Mouse (Mus musculus) left cerebral cortex, adult 18-20 months (tissue): ENCODE results near the gene Gm45711. TPM values are rescaled to one million over a fixed set of nuclear protein-coding genes. Genes with fewer than 3 reads are reported as not detected.

Experiments used
- DNase-seq, 2 experiments: peaks; one replicate each; pipeline ENCODE4 v3.0.0; 2021 to 2022; ENCODE audit warnings: low spot score in 2 of 2, mixed read lengths in 1 of 2
- total RNA-seq, 2 experiments: library from RNA; stranded (reverse); gene quantifications; 2 replicates each; pipeline ENCODE4 v1.2.3; 2021

Gm45711 gene
- total RNA-seq, 2 experiments from 2014 or later, result not detected

DNA sequence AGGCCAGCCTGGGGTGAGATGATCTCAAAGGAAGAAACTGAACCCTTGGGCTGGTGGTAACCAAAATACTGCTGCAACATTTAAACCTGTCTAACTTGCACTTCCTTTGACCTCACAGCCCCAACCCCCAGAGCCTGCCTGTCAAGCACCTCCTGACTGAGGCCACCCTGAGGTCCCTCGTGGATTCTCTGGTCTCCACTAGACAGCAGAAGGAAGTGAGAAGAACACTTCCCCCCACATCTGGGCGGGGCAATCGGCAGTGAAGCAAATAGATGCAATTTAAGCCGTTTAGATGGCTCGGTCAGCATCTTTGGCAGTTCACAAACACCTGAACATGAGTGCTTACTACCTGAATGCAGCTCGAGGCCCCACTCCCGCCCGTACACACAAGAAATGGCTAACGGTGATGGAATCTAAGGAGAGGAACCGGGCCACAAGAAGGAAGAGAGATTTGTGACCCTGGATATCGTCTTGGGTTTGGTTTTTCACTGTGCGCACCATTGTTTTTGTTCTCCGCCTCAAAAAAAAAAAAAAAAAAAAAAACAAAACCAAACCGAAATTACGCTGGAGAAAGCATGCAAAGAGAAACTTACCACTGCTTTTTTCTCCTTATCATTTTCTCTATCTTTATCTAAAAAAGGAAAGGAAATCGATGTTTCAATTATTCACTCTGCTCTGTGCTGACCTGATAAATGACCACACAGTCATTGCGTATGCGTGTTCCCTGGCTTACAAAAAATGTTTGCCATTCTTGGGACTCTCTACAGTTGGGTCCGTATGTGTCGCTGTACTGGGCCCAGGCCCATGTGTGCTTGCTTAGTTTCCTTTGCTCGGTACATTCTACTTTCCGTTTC lies 62.6 kb downstream of the Gm45711 start:
- DNase-seq, result no peak

DNA sequence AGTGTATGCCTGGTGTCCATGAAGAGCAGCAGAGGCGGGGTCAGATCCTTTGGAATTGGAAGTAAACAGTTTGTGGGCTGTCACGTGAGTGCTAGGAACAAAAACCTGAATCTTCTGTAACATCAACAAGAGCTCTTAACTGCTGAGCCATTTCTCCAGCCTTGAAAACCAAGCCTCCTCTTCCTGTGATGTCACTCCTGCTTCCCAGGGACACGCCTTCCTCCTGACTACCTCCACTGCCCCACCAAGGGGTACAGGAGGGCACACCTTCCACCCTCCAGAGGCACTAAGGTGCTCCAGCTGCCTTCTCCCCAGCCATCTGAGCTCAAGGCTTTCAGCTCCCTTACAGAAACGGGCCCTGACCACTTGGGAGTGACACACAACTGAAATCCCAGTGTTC lies 63.3 kb downstream of the Gm45711 start:
- no peak for DNase-seq

DNA sequence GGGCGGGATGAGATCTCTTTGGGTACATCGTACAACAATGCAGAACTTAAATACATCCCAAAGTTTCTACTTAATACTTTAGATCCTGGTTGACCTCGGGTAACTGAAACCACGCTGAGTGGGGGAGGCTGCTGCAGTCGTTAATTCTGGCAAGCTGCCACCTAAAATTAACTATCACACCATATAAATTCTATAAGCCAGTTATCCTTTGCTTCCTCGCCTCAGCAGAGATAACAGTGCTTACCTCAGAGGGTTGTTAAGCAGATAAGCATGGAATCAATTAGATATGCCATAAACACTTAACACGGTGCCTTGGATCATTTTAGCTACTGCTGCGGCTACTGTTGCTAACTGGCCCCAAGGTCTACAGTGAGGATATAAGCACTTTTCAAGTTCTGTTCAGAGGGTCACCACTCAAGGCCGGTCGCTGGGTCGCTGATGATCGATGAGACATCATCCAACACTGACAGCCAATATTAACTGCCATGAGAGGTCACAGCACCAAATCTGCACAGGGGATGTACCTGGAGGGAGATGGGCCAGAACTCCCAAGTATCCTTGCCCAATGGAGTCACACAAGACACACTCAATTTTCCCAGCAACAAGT lies 67.7 kb downstream of the Gm45711 start:
- no peak for DNase-seq

DNA sequence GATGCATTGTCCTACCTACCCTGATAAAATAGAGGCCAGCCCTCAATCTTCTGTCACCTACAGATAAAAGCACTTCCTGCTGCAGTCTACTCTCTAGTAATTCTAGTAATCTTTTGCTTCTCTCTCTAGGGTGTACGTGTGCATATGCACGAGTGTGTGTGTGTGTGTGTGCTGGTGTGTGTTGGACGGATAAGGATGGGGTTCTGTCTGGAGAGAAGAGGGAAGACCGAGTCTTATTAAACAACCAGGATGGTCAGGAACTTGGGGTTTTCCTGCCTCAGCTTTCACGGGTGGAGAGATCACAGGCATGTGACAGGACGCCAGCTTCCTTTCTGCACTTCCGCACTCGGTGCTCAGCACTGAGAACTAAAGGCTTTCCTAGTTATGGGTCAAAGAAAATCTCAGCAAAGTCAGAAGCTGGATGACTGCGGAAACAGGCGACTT lies 70.4 kb downstream of the Gm45711 start:
- DNase-seq, result no peak

DNA sequence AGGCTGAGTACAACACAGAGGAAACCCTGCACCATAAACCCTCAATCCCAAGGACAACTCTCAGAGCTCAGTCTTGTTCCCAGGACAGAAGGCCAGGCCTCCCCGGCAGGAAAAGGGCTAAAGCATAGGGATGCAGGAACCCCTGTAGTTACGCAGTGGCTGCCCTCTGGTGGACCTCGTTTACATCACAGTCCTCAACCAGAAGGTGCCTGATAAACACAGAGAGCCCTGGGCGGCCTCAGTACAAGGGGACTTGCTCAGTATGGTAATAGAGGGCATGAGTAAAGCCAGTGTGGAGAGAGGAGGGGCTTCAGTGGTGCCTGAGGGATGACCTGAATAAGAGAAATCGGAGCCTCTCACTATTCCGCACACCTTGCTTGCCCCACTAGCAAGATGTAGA lies 75.3 kb downstream of the Gm45711 start:
- no peak for DNase-seq

DNA sequence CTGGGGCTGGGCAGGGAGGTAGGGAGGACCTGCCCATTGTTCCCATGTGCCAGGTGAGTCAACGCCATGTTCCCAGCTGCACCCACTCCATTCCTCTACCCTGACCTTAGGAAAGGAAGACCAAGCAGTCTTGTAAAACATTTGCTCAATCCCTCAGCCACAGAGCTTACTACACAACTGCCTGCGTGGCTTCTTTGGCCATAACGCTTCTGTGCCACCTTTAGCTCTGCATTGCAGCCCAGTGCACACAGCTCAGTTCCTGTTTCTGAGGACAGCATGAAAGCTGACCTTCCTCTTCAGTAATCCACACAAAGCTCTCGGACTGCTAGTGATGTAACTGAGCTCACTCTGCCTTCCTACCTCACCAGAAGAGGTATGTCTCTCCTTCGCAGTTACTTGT lies 77.0 kb downstream of the Gm45711 start:
- no peak for DNase-seq

DNA sequence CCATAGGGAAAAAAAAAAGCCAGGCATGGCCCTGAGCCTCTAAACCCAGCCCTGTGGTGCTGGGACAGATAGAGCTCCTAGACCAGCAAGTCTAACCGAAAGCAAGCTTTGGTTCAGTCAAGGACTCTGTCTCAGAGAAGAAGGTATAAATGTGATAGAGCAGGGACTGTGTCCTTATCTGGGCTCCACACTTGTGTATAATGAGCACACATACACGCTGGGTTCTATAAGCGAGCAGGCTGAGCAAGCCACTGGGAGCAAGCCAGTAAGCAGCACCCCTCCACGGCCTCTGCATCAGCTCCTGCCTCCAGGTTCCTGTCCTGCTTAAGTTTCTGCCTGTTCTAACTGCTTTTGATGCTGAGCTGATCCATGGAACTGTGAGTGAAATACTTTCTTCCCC lies 77.8 kb downstream of the Gm45711 start:
- DNase-seq, result no peak

Other genes with a start within 250 kb of the Gm45711 start
- 10 to 100 TPM; 10.7 to 12.4 TPM for gene Cdh5, start 208.5 kb downstream of the Gm45711 start, total RNA-seq
- gene Bean1, start 139.6 kb downstream of the Gm45711 start, total RNA-seq, result 10 to 100 TPM; 11.6 to 12.5 TPM
- gene Tk2, start 61.5 kb downstream of the Gm45711 start, total RNA-seq, result 10 to 100 TPM; 39.3 to 41.4 TPM
- gene Cklf, start 59.2 kb downstream of the Gm45711 start, total RNA-seq, result 1 to 10 TPM; 5.7 to 8.5 TPM
- not detected for gene Cmtm2a, start 16.9 kb downstream of the Gm45711 start, total RNA-seq
- gene Cmtm1, start 64 bp upstream of the Gm45711 start, total RNA-seq, result not detected
- gene Gm11020, start 11.5 kb upstream of the Gm45711 start, total RNA-seq, result not detected
- not detected for gene Cmtm2b, start 12.1 kb upstream of the Gm45711 start, total RNA-seq
- 10 to 100 TPM in 1 of 2 experiments, 1 to 10 TPM in 1; 8.9 to 11.6 TPM for gene Cmtm3, start 29.3 kb upstream of the Gm45711 start, total RNA-seq
- gene Cmtm4, start 85.7 kb upstream of the Gm45711 start, total RNA-seq, result 10 to 100 TPM; 88.2 to 98.5 TPM
- gene Dync1li2, start 133.0 kb upstream of the Gm45711 start, total RNA-seq, result 100 to 1,000 TPM; 284 to 307 TPM
- gene Terb1, start 199.8 kb upstream of the Gm45711 start, total RNA-seq, result 1 to 10 TPM; 1.6 to 1.7 TPM
- 10 to 100 TPM; 47.7 to 55.6 TPM for gene Nae1, start 224.6 kb upstream of the Gm45711 start, total RNA-seq
- gene Car7, start 224.6 kb upstream of the Gm45711 start, total RNA-seq, result 10 to 100 TPM; 25.3 to 28.7 TPM